Mouse (Mus musculus) neural tube, embryonic 10.5 days (tissue): Measurements from ENCODE around the gene Krt25.

ENCODE experiments used
- DNase-seq: peaks from one replicate; pipeline ENCODE4 v3.0.0-alpha.2; 2017; ENCODE audit warnings: low spot score; ENCODE audit errors: extremely low spot score

Krt25 gene

DNA sequence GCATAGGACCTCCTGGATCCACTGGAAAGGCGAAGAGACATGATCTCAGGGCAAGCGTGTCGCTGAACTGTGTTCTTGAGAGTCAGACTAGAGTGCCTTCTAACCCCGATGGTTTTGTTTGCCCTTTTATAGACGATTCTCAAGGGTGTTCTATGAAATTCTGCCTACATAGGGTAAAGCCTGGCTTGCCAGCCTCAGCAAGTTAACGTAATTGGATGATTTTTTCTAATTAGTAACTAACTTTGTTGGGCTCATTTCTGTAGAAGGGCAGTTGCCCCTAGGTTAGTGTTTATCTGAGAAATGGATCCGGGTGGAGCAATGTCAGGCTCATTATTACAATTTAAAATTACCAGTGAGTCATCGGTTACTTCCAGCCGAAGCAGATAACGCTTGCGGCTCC is at the start of gene Krt25:
TSS of gene Krt25 (minus strand) at position 101 of the 400 bp plus-strand sequence.
- no peak for DNase-seq

GRCm38 (mm10) chr11:99369853-99370451 is 47.2 kb upstream of the Krt25 start:
- no peak for DNase-seq

DNA sequence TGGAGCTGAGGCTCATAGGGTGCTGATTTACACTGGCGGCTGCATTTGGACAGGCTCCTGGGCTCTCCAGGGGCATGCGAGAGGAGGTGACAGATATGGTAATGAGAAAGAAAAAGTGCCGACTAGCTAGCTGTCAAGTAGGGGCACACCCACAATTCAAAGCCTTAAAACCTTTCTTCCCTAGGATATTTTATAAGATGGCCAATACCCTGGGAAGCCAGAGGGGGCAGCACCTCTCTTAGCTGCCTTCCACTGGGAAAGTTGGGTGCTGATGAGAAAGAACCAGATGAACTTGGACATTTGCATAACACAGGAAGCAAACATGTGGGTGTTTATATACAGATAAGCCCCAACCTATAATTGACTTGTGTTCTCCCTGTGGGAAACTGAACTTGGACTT is 46.5 kb upstream of the Krt25 start:
- DNase-seq = peak; percentile 17

DNA sequence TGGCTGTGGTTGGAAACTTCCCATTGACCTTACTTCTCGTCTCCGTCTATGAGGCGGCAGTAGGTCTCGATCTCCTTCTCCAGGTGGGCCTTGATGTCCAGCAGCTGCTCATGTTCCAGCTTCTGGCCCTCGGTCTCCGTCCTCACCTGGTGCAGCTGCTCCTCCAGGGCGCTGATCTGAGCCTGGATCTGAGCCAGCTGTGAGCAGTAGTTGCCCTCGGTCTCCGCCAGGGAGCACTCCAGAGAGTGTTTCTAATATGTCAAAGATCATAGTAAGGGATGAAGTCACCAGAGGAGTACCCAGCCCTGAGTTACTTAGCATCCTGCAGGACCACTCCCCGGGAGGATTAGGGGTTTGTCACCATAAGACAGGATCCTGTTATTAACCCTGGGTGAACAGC is 44.0 kb upstream of the Krt25 start:
- DNase-seq = no peak

DNA sequence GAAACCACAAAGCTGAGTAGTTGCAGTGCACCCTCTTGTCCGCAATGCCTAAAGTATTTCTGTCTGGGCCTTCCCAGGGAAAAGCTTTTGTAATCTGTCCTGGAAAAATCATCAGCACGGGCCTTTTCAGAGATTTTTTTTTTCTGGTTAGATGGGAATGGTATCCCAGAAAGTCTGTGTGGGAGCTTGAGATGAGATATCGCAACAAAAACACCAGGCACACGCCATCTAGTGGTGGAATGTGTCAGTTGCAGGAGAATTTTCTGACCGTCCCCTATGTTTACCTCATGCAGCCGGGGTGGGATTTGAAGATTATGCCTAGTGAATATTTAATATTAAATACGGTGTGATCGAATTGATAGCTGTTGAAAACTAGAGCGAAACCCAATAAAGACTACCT is 41.7 kb upstream of the Krt25 start:
- peak; percentile 36 for DNase-seq

DNA sequence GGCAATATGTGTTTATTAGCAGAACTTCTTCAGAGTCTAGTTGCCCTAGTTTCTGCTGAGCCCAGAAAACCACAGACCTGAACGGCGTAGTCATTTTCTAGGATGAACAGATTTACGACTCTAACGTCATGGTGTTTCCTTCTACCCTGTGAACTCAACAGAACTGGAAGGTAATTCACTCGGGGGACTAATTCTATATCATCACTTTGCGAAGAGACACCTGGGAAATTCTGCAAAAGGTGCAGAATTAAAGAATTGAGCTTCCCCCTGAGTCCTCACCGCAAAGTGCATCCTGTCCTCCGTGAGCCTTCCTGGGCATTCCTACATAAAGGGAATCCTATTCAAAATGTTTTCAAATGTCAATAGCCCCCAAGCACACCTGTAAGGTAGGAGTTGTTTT is 38.7 kb upstream of the Krt25 start:
- no peak for DNase-seq

GRCm38 (mm10) chr11:99351004-99351403 is 28.3 kb upstream of the Krt25 start, which contains the start of gene Krt27:
Krt27 (minus strand) TSS chr11:99351104.
- DNase-seq = no peak

DNA sequence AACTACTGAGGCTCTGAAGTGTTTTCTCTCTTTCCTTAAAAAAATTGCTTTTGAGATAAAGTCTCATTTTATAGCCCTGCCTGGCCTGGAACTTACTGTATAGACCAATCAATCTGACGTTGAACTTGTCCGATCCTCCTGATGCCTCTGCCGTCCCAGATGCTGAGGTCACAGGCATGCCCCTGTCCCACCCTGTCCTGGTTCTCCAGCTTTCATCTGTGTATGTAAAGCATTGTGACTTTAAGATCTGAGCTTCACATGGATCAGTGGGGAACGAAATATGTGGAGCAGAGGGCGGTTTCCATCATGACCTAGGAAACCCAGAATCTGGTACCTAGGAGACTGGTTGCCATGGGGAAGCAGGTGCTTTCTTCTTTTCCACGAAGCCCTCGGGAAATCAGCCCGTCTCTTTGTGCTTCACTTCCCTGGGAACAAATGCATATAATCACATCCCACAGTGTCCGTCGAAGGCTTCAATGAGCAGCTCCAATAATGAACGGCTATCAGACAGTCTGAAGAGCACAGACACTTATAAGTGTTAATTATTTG is 16.6 kb upstream of the Krt25 start:
- peak; percentile 15 for DNase-seq

- no peak for DNase-seq
Observed at GRCm38 (mm10) chr11:99337866-99338265, 15.1 kb upstream of the Krt25 start, which contains the start of gene Krt26. Krt26 (minus strand) TSS chr11:99337966.

GRCm38 (mm10) chr11:99333426-99333825 is 10.7 kb upstream of the Krt25 start:
- no peak for DNase-seq

DNA sequence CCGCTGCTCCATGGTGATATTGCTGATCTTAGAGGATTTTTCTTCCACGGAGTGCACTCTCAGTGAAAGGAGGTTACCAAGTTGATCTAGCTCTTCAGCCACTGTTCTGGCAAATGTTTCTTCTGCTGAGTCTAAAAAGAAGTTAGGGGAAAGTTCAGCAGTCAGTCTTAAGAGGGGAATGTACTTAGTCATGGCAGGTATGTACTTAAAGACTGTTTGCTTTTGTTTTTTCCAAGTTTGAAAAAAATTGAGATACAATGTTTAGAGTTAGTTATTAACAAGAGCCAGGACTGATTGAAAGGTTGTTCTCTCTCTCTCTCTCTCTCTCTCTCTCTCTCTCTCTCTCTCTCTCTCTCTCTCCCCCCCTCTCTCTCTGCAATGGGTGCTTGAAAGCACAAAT is 6.9 kb upstream of the Krt25 start:
- DNase-seq = no peak

GRCm38 (mm10) chr11:99321094-99321493 is 1.7 kb downstream of the Krt25 start:
- no peak for DNase-seq

DNA sequence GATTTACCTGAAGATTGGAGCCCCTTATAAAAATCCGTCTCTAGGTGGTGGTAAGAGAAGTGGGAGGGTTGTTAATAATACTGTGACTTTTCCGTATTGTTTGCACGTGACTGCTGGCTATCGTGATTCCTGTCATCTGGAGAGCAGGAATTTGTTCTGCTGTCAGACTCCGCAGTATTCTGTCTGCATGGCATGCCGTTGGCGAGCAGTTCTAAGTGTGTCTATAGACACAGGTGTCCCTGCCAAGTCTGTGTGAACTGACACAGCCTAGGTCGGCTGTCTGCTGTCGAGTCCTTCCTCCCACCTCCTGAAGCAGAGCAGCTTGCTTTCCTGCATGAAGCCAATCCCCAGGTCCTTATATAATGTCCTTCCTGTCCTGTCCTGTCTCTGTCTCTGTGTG is 3.6 kb downstream of the Krt25 start:
- no peak for DNase-seq

DNA sequence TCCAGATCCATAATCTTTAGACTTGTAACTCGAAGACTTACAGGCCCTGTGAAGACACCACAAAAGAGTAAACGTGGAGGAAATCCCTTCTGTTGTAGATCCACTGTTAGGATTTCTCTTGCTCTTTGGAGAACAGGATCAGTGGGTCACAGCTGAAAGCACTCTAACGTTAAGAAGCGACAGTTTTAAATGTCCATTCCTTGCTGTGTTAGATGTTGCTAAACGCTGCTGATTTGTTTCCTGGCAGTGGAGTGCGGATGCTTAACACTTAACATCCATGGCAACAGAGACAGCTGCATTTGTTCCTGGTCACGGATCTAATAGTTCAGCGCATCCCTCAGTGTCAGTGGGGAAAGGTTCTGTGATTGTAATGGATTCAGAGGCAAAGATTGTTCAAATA is 6.2 kb downstream of the Krt25 start:
- DNase-seq = no peak

DNA sequence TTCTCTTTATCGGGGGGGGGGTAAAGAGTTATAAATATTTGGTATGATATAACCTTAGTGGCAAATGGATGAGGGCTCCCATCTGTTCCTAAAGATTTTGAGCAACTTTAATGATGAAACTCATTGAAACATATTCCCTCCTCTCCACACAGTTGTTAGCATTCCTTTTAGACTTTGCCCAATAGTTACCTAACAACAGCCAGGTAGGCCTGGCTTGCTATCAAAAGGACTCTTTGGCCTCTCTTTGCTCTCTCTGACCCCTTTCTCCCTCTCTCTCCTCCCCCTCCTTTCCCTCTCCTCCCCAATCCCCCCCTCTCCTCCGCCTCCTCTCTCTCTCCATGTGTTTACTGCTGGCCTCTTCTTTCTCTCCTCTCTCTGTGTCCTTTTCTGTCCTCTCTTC is 8.2 kb downstream of the Krt25 start:
- DNase-seq = no peak

- peak; percentile 15 for DNase-seq
Observed at GRCm38 (mm10) chr11:99310882-99311281, 11.9 kb downstream of the Krt25 start.

DNA sequence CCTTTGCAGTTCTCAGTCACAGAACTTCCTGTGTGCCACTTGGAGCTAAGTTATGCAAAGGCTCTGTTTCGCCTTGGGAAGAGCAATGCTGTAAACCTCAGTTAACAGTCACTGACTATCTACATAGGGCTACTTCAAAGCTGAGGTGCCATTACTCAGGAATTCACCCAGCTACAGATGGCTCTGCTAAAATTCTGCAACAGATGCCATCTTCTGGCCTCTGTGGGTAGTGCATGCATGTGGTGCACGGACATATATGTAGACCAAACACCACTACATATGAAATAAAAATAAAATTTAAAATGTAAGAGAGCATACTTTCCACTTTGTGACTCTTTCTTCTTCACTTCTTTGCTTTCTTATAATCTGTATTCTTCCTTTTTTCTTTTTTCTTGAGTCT is 15.2 kb downstream of the Krt25 start:
- peak; percentile 64 for DNase-seq

GRCm38 (mm10) chr11:99295039-99295438 is 27.7 kb downstream of the Krt25 start:
- no peak for DNase-seq

DNA sequence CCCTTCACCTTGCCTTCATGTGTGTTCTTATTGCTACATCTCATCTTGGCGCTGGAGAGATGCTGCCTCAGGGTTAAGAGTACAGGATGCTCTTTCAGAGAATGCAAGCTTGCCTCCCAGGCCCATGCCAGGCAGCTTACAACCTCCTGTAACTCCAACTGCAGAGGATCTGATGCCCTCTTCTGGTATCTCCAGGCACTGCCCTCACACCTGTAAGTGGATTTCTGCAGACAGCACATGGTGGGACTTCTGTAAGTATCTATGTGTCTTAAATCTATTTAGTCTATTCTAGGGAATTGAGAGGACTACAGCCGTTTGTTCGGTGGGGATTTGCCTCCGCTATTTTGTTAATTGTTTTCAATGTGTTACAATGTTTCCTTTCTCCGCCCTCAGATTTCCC is 29.9 kb downstream of the Krt25 start:
- peak; percentile 25 for DNase-seq

DNA sequence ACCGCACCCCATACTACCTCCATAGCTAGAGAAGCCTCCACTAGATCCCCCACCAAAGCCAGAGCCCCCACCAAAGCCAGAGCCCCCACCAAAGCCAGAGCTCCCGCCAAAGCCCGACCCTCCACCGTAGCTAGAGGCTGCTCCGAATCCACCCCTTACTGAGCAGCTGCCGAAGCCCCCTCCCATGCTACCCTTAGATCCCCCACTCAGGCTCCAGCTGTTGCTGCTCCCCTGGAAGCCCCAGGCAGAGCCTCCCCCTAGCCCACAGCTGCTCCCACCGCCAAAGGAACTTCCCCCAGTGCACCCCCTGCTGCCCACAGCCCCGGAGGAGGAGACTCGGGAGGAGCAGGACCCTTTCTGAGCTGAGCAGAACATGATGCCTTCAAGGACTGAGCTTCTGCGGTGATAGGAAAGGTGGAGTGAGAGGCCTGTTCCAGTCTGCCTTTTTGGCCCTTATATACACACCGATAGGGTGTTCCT is 37.9 kb downstream of the Krt25 start, which contains the start of gene Krt24:
TSS of gene Krt24 (minus strand) at position 430 of the 480 bp plus-strand sequence.
- no peak for DNase-seq

DNA sequence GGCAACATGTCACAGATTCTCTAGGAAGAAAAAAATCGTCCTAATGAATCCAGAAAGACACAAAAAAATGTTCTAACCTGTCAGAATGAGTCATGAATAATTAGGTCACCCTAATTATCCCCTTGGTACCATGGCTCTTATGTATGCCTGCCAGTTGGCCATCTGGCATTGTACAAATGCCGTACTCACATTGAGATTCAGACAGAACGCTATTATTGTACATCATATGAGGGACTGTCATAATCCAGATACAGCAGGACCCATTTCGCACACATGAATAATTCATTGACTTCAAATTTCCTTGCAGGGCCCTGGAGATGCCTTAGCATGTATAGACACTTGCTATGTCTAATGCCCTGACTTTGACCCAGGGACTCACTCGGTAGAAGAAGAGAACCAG is 38.7 kb downstream of the Krt25 start:
- no peak for DNase-seq

DNA sequence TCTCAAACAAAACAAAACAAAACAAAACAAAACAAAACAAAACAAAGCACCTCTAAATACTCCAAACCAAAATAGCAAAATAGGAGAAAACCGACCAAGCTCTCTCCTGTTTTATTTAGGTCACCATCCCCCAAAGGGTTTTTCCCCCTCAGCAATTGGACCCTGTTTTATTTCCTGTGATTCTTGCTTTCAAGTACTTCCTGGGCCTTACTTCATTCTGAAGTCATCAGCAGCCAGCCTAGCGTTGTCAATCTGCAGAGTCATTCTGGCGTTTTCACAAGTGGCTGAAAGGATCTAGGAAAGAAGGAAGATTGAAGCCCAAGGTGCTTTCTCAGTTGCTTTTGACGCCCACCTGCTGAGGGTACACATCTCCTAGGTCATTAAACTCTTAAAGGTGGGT is 39.4 kb downstream of the Krt25 start:
- DNase-seq = no peak

- DNase-seq = no peak
Observed at GRCm38 (mm10) chr11:99281116-99281515, 41.6 kb downstream of the Krt25 start.
